Mouse (Mus musculus): ENCODE measurements around the gene Mrpl57. TPM values are rescaled to one million over a fixed set of nuclear protein-coding genes. Genes with fewer than 3 reads are reported as not detected.
"Not testable (repeated sequence)": the region's sequence is repeated elsewhere in the genome, so short reads cannot be mapped to it uniquely, and the experiment has no call there.

The Mrpl57 gene
- 28.3 to 83.7 TPM (median 43.6 TPM) in 3 replicates for total RNA-seq (2017)

- ATAC-seq (replicated peaks; ENCODE audit: insufficient number of reproducible peaks, low FRiP score, low TSS enrichment, poor library complexity, severe bottlenecking): peak; percentile 86
These were observed at the start of gene Mrpl57, which contains the start of gene Ska3 for GRCm38 (mm10) chr14:57825788-57826751. Gene Mrpl57, plus strand, starts transcription at chr14:57826234. Gene Ska3, minus strand, starts transcription at chr14:57826185.

- ATAC-seq (replicated peaks; ENCODE audit: insufficient number of reproducible peaks, low FRiP score, low TSS enrichment, poor library complexity, severe bottlenecking): no peak
These were observed 38.6 kb upstream of the Mrpl57 start for GRCm38 (mm10) chr14:57787406-57787805.

GRCm38 (mm10) chr14:57789311-57789710, 36.7 kb upstream of the Mrpl57 start:
- ATAC-seq (replicated peaks; ENCODE audit: insufficient number of reproducible peaks, low FRiP score, low TSS enrichment, poor library complexity, severe bottlenecking): no peak

GRCm38 (mm10) chr14:57789759-57790158, 36.3 kb upstream of the Mrpl57 start:
- no peak for ATAC-seq (replicated peaks; ENCODE audit: insufficient number of reproducible peaks, low FRiP score, low TSS enrichment, poor library complexity, severe bottlenecking)

- ATAC-seq (replicated peaks; ENCODE audit: insufficient number of reproducible peaks, low FRiP score, low TSS enrichment, poor library complexity, severe bottlenecking): no peak
These were observed 34.9 kb upstream of the Mrpl57 start for GRCm38 (mm10) chr14:57791171-57791570.

- no peak for ATAC-seq (replicated peaks; ENCODE audit: insufficient number of reproducible peaks, low FRiP score, low TSS enrichment, poor library complexity, severe bottlenecking)
These were observed 28.5 kb upstream of the Mrpl57 start for GRCm38 (mm10) chr14:57797551-57797950.

GRCm38 (mm10) chr14:57797991-57798931, 27.8 kb upstream of the Mrpl57 start, which contains the start of gene Sap18:
Gene Sap18, plus strand, starts transcription at chr14:57798180.
- peak; percentile 100 for ATAC-seq (replicated peaks; ENCODE audit: insufficient number of reproducible peaks, low FRiP score, low TSS enrichment, poor library complexity, severe bottlenecking)

GRCm38 (mm10) chr14:57803731-57804130, 22.3 kb upstream of the Mrpl57 start:
- ATAC-seq (replicated peaks; ENCODE audit: insufficient number of reproducible peaks, low FRiP score, low TSS enrichment, poor library complexity, severe bottlenecking): no peak

GRCm38 (mm10) chr14:57808558-57808957, 17.5 kb upstream of the Mrpl57 start:
- peak; percentile 69; the same call in 1 of the 2 replicates for ATAC-seq (replicated peaks; ENCODE audit: insufficient number of reproducible peaks, low FRiP score, low TSS enrichment, poor library complexity, severe bottlenecking)

GRCm38 (mm10) chr14:57810886-57811285, 15.1 kb upstream of the Mrpl57 start:
- no peak for ATAC-seq (replicated peaks; ENCODE audit: insufficient number of reproducible peaks, low FRiP score, low TSS enrichment, poor library complexity, severe bottlenecking)

GRCm38 (mm10) chr14:57811844-57812243, 14.2 kb upstream of the Mrpl57 start:
- ATAC-seq (replicated peaks; ENCODE audit: insufficient number of reproducible peaks, low FRiP score, low TSS enrichment, poor library complexity, severe bottlenecking): no peak

- no peak for ATAC-seq (replicated peaks; ENCODE audit: insufficient number of reproducible peaks, low FRiP score, low TSS enrichment, poor library complexity, severe bottlenecking)
These were observed 5.2 kb upstream of the Mrpl57 start for GRCm38 (mm10) chr14:57820839-57821238.

GRCm38 (mm10) chr14:57827284-57827683, 1.2 kb downstream of the Mrpl57 start:
- ATAC-seq (replicated peaks; ENCODE audit: insufficient number of reproducible peaks, low FRiP score, low TSS enrichment, poor library complexity, severe bottlenecking): no peak

GRCm38 (mm10) chr14:57833526-57833925, 7.5 kb downstream of the Mrpl57 start:
- ATAC-seq (replicated peaks; ENCODE audit: insufficient number of reproducible peaks, low FRiP score, low TSS enrichment, poor library complexity, severe bottlenecking): no peak

- ATAC-seq (replicated peaks; ENCODE audit: insufficient number of reproducible peaks, low FRiP score, low TSS enrichment, poor library complexity, severe bottlenecking): no peak
These were observed 9.1 kb downstream of the Mrpl57 start for GRCm38 (mm10) chr14:57835157-57835556.

- ATAC-seq (replicated peaks; ENCODE audit: insufficient number of reproducible peaks, low FRiP score, low TSS enrichment, poor library complexity, severe bottlenecking): no peak
These were observed 18.5 kb downstream of the Mrpl57 start for GRCm38 (mm10) chr14:57844535-57844934.

- ATAC-seq (replicated peaks; ENCODE audit: insufficient number of reproducible peaks, low FRiP score, low TSS enrichment, poor library complexity, severe bottlenecking): not testable (repeated sequence)
These were observed 22.0 kb downstream of the Mrpl57 start for GRCm38 (mm10) chr14:57848061-57848460.

- no peak for ATAC-seq (replicated peaks; ENCODE audit: insufficient number of reproducible peaks, low FRiP score, low TSS enrichment, poor library complexity, severe bottlenecking)
These were observed 22.6 kb downstream of the Mrpl57 start for GRCm38 (mm10) chr14:57848646-57849045.

- ATAC-seq (replicated peaks; ENCODE audit: insufficient number of reproducible peaks, low FRiP score, low TSS enrichment, poor library complexity, severe bottlenecking): no peak
These were observed 24.3 kb downstream of the Mrpl57 start for GRCm38 (mm10) chr14:57850330-57850729.

Measured in monocyte, adult 5-6 weeks (primary cell).